In genomic region chr14:122606499-122606898, GRCm38 (mm10) we compare ENCODE assay signal across 21 mouse cellular contexts.
DNase-seq lines count a peak whose midpoint lies in the region; ATAC-seq lines count a peak whose summit lies in the region.
"Had no signal": no experiment of that assay in that cellular context is flagged by ENCODE, and none has a peak within 500 bp of the region (broad histone marks: within the 10 kb centered on the region; RNA-seq: fewer than 3 reads in every experiment).

No protein-coding gene starts in this region.

- no peaks in the 10 kb centered on the region for H3K36me3 ChIP-seq in midbrain, embryonic 14.5 days (ENCODE audit: control insufficient read depth, insufficient read depth, low read length)
- H3K36me3 ChIP-seq: heart, embryonic 10.5 days; intestine, embryonic 15.5 days had no signal

- no peaks in the 10 kb centered on the region for H3K9me3 ChIP-seq in midbrain, embryonic 14.5 days (ENCODE audit: control insufficient read depth, low read length)
- H3K9me3 ChIP-seq: heart, embryonic 10.5 days; intestine, embryonic 15.5 days had no signal

- peak; percentile 5 for DNase-seq in embryo, embryonic 11 days
- DNase-seq in embryo, embryonic 9.5 days (ENCODE audit: extremely low spot score) = no peak
- DNase-seq in kidney, adult 11 months = peak; percentile 44
- no peak for DNase-seq in kidney, adult 18-20 months
- peak; percentile 46 to 58 for DNase-seq in kidney, adult 8-10 months
- DNase-seq in midbrain, embryonic 14.5 days = peak; percentile 31
- DNase-seq in lung, postnatal 4 days = no peak
- DNase-seq in gastrocnemius, postnatal 36 days = no peak
- DNase-seq: adrenal gland, postnatal 36 days; cerebellum, postnatal 25 days; gastrocnemius, postnatal 14 days; layer of hippocampus, adult 9-11 months; liver; lung, adult 18-20 months; right cerebral cortex, postnatal 4 days; thymus, postnatal 4 days had no signal

- H3K27me3 ChIP-seq in midbrain, embryonic 14.5 days (ENCODE audit: control insufficient read depth, insufficient read depth, low read length) = no peaks in the 10 kb centered on the region
- H3K27me3 ChIP-seq: CH12.LX; intestine, embryonic 15.5 days had no signal

- H3K27ac ChIP-seq in midbrain, embryonic 14.5 days (replicated peaks; ENCODE audit: low read depth, low read length) = no peak overlapping the region
- H3K27ac ChIP-seq: heart, embryonic 10.5 days; intestine, embryonic 15.5 days; macrophage had no signal

- no peak overlapping the region for H3K4me2 ChIP-seq in midbrain, embryonic 14.5 days (ENCODE audit: low read length)
- H3K4me2 ChIP-seq: intestine, embryonic 15.5 days had no signal

- H3K4me3 ChIP-seq in midbrain, embryonic 14.5 days (replicated peaks; ENCODE audit: low read depth, low read length) = no peak overlapping the region
- H3K4me3 ChIP-seq: heart, embryonic 10.5 days; intestine, embryonic 15.5 days had no signal

- ATAC-seq in midbrain, embryonic 14.5 days (ENCODE audit: low FRiP score, low TSS enrichment) = no peak
- ATAC-seq: activated CD4-positive, CD25-positive, alpha-beta regulatory T cell, adult 4 months; intestine, embryonic 15.5 days had no signal

- WGBS in midbrain, embryonic 14.5 days = 63% methylated on average over 1 of the region's 1 CpGs

- no peaks in the 10 kb centered on the region for H3K4me1 ChIP-seq in midbrain, embryonic 14.5 days (ENCODE audit: control insufficient read depth, insufficient read depth, low read length)
- H3K4me1 ChIP-seq: heart, embryonic 10.5 days; intestine, embryonic 15.5 days had no signal

- H3K9ac ChIP-seq in midbrain, embryonic 14.5 days (replicated peaks; ENCODE audit: low read length) = no peak overlapping the region
- H3K9ac ChIP-seq: intestine, embryonic 15.5 days had no signal

- intact Hi-C loops in gastrocnemius, postnatal 36 days (cut with DNase I) = no loop called here

Comparison
In these comparisons a context has a peak if more than half of its experiments do, and no peak if none do; other contexts are left out.
1. DNase-seq: peak in embryo, embryonic 11 days (single experiment), kidney, adult 11 months (single experiment), kidney, adult 8-10 months (2 of 2) and midbrain, embryonic 14.5 days (single experiment); none in embryo, embryonic 9.5 days (single experiment), kidney, adult 18-20 months (single experiment), lung, postnatal 4 days (0 of 2) and gastrocnemius, postnatal 36 days (0 of 2).